Mouse (Mus musculus) layer of hippocampus, postnatal 14 days (tissue): ENCODE results near the gene Nol6. TPM values are rescaled to one million over a fixed set of nuclear protein-coding genes. Genes with fewer than 3 reads are reported as not detected.
"Not testable (repeated sequence)": the region's sequence is repeated elsewhere in the genome, so short reads cannot be mapped to it uniquely, and the experiment has no call there.

Source experiments
- DNase-seq, 2 experiments: peaks; one replicate each; pipeline ENCODE4 v3.0.0; 2021 to 2022; ENCODE audit warnings: low spot score in 2 of 2, mixed read lengths in 1 of 2
- total RNA-seq, 2 experiments: library from RNA; stranded (reverse); gene quantifications; 2 replicates each; pipeline ENCODE4 v1.2.3; 2021

Nol6 gene
- total RNA-seq, 2 experiments from 2014 or later, result 90.4 to 95.1 TPM

GRCm38 (mm10) chr4:41086947-41087346 is 37.3 kb downstream of the Nol6 start:
- DNase-seq, result no peak

- no peak for DNase-seq
These were observed 39.4 kb downstream of the Nol6 start for GRCm38 (mm10) chr4:41084819-41085218.

- not testable (repeated sequence) for DNase-seq
These were observed 41.5 kb downstream of the Nol6 start for GRCm38 (mm10) chr4:41082803-41083202.

- no peak for DNase-seq
These were observed 42.5 kb downstream of the Nol6 start for GRCm38 (mm10) chr4:41081733-41082132.

GRCm38 (mm10) chr4:41078726-41079125 is 45.5 kb downstream of the Nol6 start:
- no peak for DNase-seq

GRCm38 (mm10) chr4:41074461-41074860 is 49.8 kb downstream of the Nol6 start:
- DNase-seq, result no peak

GRCm38 (mm10) chr4:41073008-41073817 is 51.0 kb downstream of the Nol6 start:
- peak in 1 of 2 experiments; percentile 7 for DNase-seq

GRCm38 (mm10) chr4:41071500-41072429 is 52.5 kb downstream of the Nol6 start:
- DNase-seq, result no peak

GRCm38 (mm10) chr4:41065196-41065595 is 59.1 kb downstream of the Nol6 start:
- DNase-seq, result no peak

Other genes with a start within 250 kb of the Nol6 start
- gene Spink4, start 204.4 kb downstream of the Nol6 start, total RNA-seq, result not detected
- gene Bag1, start 176.2 kb downstream of the Nol6 start, total RNA-seq, result 100 to 1,000 TPM; 152 to 154 TPM
- gene Chmp5, start 176.0 kb downstream of the Nol6 start, total RNA-seq, result 10 to 100 TPM; 74.8 to 82.1 TPM
- 10 to 100 TPM; 59.1 to 61.6 TPM for gene Nfx1, start 153.5 kb downstream of the Nol6 start, total RNA-seq
- not detected for gene Aqp7, start 76.3 kb downstream of the Nol6 start, total RNA-seq
- under 1 TPM in 1 of 2 experiments, not detected in 1; 0.18 TPM for gene Aqp3, start 26.3 kb downstream of the Nol6 start, total RNA-seq
- 10 to 100 TPM; 77.6 to 78.2 TPM for gene Ube2r2, start 11.3 kb upstream of the Nol6 start, total RNA-seq
- 10 to 100 TPM; 40.7 to 50.6 TPM for gene Ubap2, start 150.7 kb upstream of the Nol6 start, total RNA-seq
- 10 to 100 TPM; 51.0 to 54.5 TPM for gene Dcaf12, start 190.4 kb upstream of the Nol6 start, total RNA-seq
- 10 to 100 TPM; 44.0 to 44.3 TPM for gene Ubap1, start 224.5 kb upstream of the Nol6 start, total RNA-seq